Mouse (Mus musculus) adipocyte (in vitro differentiated cells): ENCODE data around the gene Top3a.

Experiments
- DNase-seq: peaks from one replicate; pipeline ENCODE4 v3.0.0-alpha.2; 2016; ENCODE audit warnings: low spot score

The Top3a gene

DNA sequence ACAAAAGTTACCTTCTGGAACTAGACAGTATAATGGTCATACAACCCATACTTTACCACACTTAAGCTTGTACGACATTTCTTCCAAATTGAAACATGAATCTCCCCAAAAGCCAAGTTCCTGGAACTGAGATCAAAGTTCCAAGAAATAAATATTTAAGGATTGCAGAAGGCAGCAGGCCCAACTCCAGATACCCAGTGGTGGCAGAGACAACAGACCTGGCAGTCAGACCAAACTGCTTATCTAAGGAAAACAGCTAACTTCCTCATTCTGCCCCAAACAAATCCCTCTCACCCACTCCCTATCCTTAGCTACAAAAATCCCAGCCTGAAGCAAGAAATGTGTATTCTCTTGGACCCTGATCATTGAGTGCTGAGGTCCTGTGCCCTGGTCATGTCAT lies 2.3 kb downstream of the Top3a start:
- DNase-seq: peak; percentile 60

DNA sequence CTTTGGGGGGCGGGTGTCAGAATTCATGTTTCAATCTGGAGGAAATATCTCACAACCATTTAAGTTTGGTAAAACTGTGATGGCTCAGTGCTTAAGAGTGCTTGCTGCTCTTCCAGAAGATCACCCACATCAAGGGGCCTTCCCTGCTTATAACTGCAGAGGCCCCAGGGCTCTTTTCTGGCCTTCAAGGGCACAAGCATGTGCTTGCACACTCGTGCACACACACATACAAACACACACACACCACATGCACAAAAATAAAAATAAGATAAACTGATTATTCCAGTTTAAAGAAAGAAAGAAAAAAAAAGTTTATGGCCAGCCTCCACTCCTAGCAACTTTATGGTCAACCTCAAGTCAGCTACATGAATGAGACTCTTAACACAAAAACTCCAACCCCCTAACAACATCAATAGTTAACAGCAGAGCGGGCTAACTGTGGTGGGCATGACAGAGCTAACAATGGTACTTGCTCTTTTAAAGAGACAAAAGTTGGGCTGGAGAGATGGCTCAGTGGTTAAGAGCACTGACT lies 2.9 kb downstream of the Top3a start:
- DNase-seq: no peak

DNA sequence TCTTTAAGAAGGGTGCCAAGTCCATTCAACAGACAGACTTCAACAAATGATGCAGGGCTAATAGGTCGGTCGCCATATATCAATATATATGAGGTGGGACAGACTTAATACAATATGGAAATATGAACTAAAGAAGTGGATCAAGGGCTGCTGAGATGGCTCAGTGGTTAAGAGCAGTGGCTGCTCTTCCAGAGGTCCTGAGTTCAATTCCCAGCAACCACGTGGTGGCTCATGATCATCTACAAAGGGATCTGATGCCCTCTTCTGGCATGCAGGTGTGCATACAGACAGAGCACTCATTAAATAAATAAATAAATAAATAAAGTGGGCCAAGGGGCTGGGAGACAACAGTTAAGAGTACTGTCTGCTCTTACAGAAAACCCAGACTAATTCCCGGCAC lies 5.0 kb downstream of the Top3a start:
- DNase-seq: no peak

DNA sequence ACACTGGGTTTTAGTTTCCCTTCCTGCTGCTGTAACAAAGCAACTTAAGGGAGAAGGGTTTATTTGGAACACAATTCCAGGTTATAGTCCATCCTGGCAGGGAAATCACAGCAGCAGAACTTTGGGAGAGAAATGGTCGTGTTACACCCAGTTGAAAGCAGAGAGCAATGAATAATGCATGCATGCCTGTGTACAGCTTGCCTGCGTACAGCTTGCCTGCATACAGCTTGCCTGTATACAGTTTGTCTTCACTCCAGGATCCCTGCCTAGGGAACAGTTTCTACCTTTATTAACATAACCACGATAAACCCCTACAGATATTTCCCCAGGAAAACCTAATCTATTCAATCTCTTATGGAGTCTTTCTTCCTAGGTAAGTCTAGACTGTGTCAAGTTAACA lies 6.4 kb downstream of the Top3a start:
- no peak for DNase-seq

DNA sequence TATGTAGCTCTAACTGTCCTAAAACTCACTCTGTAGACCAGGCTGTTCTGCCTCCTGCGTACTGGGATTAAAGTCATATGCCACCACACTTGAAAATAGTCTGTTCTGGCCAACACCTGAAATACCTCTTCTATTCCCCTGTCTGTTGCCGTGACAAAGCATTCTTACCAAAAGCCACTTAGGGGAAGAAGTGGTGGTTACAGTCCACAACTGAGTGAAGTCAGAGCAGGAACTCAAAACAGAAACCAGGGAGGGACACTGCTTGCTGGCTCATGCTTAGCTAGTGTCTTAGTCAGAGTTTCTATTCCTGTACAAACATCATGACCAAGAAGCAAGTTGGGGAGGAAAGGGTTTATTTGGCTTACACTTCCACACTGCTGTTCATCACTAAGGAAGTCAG lies 7.8 kb downstream of the Top3a start:
- no peak for DNase-seq

DNA sequence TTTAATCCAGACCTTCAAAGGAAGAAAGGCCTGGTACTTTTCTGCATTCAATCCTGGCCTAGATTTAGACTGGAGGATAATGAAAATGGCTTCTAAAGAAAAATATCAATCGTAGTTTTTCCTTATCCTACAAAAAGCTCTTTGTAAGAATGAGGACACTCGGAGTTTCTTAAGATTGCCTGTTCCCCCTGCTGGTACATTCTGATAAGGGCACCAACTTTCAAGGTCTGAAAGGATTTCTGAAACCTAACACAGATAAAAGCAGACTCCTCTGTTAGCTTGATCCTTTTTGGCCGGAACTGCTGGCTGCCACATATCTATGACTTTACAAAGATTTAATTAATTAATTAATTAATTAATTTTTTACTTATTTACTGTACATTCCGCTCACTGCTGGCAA lies 10.2 kb downstream of the Top3a start:
- no peak for DNase-seq

DNA sequence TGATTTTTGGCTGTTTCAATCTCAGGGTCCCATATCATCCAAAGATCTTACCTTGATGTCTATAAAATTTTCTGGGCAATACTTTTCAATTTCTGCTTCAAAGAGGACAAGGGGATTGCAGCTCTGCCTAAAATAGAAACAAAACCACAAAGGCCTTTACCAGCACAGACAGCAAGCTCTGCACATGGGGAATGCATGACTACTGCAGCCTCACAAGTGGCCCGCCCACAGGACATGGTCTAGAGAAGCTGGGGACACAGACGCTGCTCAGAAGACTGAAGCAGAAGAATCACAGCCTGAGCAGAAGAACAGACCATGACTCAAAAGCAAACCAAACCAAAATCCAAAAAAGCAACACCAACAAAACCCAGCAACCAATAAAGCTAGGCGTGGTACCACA lies 15.5 kb downstream of the Top3a start:
- no peak for DNase-seq

DNA sequence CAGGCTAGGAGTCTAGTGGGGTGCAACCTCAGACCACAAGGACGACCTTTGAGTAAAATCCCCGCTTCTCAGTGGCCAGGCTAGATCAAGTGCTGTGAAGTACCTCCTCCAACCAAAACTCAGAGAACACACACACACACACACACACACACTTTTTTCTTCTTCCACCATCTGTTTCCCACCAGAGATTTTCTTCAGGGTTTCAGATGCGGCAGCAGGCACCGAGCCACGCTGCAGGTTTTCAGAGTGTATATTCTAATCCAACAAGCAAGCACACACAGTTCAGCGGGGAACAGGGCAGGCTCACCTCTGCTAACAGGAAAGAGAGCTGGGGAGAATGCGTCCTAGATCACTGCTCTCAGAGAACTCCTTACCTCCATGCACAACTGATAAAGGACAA lies 21.6 kb downstream of the Top3a start:
- DNase-seq: no peak

DNA sequence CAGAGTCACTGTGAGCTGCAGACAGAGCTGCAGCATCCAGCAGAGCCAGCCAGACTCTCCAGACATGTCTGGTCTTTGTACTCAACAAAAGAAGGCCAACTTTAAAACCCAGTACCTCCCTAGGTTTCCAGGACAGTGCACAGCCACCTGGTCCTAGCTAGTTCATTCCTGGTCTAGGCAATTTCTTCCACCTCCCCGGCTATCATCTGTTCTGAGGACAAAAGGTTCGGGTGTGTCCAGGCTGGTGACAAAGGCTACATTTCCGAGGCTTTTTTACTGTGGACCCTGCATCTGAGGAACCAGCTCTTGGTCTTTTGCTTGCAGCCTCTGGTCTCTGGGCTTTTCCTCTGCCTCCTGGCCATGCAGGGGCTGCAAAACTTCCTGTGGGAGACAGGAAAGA lies 36.8 kb downstream of the Top3a start:
- no peak for DNase-seq

DNA sequence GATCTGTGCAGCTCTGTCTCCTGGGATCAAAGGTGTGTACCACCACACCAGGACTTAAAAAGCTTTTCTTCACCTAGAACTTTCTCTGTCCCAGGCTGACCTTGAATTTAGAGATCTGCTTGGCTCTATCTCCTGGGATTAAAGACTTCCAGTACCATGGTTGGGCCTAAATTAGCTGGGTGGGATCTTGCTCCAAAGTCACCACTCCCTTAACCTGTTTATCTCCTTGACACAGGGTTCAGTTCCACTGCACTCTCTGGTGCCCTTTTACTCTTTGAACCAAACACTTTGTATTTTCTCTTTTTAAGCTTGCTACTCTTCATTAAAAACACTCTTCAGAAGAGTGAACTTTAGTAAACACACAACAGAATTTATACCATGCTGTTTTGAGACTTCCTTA lies 39.7 kb downstream of the Top3a start:
- no peak for DNase-seq

DNA sequence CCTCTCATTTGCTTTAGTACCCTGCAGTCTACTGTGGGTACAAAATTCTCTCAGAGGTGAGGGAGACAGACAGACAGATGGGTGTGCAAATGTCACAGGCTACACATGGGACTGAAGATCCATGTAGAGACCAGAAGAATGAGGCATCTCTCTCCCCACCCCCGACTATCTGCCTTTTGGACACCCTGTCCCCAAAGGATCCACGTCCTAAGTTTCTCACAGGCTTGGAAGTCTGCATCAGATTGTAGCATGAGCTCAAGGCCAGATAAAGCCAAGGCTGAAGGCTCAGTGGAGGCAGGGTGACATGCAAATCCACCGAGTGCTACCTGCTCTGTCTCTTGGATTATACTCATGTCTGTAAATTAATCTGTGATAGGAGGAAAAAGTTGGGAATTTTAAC lies 40.7 kb downstream of the Top3a start:
- no peak for DNase-seq

DNA sequence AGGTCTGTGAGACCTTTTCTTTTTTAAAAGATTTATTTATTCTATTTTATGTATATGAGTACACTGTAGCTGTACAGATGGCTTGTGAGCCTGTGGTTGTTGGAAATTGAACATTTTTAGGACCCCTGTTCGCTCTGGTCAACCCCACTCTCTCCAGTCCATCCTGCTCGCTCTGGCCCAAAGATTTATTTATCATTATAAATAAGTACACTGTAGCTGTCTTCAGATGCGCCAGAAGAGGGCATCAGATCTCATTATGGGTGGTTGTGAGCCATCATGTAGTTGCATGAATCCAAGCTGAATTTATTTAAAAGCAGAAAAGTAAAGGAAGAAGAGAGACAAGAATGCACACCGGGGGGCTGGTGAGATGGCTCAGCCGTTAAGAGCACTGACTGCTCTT lies 42.0 kb downstream of the Top3a start:
- no peak for DNase-seq

DNA sequence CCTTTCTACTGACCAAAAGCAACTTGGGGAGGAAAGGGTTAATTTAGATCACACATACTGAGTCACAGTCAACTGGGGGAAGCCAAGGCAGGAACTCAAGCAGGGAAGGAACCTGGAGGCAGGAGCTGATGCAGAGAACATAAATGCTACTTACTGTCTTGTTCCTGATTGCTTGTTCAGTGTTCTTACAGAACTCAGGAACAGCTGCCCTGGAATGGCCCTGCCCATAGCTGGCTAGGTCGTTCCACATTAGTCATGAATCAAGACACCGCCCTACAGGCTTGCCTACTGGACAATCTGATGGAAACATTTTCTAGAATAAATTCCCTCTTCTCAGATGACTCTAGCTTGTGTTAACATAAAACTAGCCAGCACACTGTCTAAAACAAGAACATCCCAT lies 43.0 kb downstream of the Top3a start:
- DNase-seq: peak; percentile 42

DNA sequence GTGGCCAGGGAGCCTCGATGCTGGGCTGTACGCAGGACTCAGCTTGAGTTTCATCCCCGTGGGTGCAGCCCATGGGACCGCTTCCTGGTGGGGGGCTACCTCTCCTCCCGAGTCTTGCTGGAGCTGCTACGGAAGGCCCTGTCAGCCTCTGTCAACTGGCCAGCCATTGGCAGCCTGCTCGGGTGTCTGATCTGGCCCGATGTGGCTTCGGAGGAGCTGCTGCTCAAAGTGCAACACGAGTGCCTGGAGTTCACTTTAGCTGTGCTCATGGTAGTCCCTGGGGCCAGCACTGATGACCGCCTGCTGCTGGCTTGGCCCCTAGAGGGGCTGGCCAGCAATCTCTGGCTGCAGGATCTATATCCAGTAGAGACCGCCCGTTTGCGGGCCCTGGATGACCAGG lies 45.9 kb downstream of the Top3a start:
- no peak for DNase-seq

DNA sequence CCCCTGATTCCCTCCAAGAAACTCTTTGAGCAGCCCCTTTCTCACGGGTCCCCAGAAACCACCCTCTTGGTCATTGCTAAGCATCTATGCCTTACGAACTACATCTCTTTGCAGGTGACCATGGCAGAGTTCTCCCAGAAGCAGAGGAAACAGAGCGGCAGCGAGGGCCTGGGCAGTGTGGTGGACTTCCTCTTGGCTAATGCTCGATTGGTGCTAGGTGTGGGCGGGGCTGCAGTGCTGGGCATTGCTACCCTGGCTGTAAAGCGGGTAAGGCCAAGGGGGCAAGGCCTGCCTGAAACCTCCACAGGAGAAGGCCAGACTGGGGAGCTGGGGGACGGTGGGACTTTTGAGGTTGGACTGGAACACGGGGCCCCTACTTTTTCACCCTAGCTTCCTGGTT lies 47.0 kb downstream of the Top3a start:
- DNase-seq: no peak

DNA sequence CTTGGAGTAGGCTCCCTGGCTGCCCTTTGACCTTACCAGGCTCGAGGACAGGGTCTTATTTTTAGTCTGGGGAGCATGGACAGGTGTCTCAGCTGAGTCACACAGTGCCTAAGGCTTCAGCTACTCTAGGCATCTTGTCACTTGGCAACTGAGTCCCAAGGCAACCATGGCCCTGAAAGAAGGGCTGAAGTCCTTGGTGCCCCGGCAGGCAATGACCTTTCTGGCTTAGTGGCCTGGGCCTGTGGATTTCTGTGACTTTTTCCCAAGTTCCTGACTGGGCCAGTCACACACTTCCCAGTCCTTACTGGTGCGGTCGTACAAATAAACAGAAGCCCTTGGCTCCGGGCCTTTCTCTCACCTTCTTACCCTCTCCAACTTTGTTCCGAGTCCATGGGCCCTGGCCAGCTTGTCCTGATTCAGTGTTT lies 47.9 kb downstream of the Top3a start:
- DNase-seq: peak; percentile 60

DNA sequence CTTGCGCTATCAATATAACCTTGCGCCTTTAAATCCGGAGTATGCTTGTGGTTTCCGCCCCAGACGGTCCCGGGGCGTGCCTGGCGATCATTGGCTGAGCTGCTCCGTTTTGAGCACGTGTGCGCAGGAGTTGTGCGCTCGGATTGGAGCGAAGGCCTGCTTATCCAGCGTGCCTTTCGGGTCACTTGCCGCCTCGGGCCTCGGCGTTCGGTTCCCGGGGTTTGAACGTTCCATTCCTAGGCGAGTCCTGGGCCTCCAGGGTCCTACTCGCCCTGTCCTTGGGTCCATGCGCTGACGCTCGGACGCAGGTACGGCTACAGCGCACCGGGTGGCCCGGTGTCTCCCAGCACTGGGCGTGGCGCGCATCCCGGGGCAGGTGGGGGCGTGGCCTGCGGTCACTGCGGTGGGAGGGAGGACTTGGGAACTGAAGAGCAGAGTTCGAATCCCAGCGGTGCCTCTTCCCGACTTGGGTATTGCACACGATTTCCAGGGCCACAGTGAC lies 48.9 kb downstream of the Top3a start, which contains the start of gene Mief2:
Gene Mief2, plus strand, starts transcription at position 139 of the 502 bp plus-strand sequence.
- DNase-seq: peak; percentile 96

DNA sequence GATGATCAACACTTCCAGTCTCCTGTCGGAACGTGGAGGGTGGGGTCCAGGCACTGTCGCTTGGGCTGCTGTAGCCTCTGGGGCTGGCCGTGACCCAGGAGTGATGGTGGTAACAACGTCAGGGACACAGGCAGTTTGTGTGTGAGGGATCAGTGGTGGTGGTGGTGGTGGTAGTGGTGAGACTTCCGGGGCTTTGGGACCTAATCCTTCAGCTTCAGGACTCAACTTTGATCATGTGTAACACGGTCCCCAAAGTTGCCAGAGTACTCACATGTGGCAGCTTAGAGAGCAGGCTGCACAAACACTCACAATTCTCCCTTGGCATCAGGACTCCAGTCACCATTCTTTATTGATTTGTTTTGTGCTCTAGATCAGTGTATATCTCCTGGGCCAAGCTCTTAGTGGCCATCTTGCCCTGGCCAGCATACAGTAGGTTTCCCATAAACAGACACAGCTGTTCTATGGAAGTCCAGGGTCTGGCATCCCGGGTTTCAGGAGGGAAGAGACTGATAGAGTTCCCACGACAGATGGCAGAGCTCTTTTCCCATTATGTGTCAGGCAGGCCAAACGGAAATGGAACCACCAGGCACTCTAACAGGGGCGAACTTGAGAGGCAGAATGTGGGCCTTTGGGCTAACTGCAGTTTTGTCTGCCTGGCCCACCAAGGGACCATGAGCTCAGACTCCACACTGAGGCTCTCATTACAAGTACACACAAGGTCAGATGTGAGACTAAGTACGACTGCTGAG lies 49.6 kb downstream of the Top3a start:
- DNase-seq: no peak

DNA sequence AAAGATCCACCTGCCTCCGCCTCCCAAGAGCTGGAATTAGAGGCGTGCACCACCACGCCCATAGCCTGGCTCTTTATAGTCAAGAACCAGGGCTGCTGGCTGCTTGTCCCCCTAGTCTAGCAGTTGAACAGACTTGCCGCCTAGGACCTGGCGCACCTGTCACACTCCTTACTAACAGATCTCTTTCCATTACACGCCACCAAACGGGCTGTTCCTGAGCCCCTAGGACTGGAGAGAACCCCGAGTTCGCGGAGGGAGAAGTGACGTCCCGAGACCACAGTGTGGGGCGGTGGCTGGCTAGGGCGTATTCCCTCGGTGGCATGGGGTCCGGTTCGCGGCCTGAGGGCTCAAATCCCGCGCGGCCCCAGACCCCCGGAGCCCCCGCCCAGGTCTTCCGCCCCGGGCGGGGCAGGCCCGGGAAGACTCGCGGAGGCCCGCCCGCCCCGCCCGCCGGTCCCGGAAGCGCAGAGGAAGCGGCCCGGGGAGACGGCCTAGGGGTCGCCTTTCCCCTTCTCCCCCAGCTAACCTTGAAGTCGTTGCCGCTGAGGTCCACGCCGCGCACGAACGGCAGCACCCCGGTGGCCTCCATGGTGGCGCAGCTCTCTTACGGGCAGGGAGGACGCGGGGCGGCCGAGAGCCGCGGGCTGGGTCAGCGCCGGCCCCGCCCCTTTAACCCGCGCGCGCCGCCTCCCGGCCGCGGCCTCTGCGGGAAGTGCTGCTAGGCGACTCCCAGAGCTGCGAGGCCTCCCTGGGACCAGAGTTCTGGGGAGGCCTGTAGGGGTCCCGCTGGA lies 50.4 kb downstream of the Top3a start, which contains the start of gene Flii:
Gene Flii, minus strand, starts transcription at position 663 of the 791 bp plus-strand sequence.
- DNase-seq: peak; percentile 75

DNA sequence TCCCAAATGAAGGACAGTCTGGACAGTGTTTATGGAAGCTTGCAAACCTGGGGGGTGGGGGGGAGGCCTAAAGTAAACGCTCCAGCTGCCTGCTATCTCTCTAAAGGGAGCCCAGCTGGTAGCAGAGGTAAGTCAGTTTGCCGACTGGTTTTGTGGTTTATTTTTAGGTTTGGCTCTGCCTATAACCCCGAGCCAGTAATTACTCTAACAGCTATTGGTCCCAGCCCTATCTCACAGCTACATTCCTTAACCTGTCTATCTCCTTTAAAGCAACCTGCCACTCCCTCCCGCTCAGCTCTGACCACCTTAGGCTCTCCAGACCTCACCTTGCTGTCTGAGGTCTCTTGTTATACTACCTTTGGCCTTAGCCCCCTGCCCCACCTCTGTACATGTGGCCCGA lies 57.9 kb downstream of the Top3a start:
- DNase-seq: no peak

DNA sequence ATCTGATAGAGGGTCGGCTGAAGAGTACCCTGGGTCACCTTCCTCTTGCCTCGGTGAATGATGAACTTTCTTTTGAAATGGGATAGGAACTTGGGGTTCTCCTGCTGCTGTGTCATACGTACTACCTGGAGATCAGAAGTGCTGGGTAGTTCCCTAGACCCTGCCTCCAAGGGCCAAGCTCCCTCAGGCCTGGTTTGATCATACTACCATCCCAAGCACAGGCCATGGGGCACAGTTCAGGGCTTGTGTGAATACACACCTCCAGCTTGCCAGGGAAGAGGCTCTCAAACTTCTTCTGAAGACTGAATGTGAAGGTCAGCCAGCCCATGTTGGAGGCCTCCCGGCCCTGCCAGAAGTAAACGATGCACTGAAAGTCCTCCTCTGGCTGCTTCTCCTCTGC lies 61.3 kb downstream of the Top3a start:
- no peak for DNase-seq

DNA sequence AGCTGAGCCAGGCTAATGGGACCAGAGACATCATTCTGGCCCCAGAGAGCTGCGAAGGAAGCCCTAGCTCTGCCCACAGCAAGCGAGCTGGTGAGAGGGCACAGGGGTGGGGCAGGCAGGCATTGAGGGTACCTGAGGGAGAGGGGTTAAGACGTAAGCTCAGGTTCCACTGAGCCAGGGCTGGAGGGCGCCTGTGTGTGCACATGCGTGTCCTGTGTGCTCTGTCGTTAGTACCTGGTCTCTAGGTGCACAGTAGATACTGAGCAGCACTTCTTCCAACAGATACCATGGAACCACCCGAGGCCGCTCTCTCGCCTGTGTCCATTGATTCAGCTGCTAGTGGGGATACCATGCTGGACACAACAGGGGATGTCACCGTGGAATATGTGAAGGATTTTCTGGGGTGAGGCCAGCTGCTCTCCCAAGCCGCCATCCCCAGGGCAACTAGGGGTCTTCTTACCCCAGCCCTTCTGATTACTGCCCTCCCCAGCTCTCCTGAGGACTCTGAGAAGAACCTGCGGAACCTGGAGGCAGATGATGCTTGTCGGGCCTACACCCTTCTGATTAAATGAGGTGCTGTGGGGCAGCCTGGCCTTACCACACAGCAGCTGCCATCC lies 64.4 kb downstream of the Top3a start:
- no peak for DNase-seq

DNA sequence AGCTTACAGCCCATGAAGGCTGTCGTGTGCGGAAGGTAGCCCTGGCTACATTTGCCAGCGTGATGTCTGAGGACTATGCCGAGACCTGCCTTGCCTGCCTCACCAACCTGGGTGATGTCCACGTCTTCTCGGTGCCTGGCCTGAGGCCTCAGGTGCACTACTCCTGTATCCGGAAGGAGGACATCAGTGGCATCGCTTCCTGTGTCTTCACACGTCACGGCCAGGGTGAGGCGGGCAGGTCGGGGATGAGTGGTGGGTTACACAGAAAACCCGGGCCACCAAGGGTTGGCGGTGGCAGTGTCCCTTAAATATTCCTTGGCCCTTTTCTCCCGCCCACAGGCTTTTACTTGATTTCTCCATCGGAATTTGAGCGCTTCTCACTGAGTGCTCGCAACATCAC lies 65.1 kb downstream of the Top3a start:
- DNase-seq: no peak
